Mouse (Mus musculus): ENCODE results near the gene Fignl1.

Gene Fignl1

DNA sequence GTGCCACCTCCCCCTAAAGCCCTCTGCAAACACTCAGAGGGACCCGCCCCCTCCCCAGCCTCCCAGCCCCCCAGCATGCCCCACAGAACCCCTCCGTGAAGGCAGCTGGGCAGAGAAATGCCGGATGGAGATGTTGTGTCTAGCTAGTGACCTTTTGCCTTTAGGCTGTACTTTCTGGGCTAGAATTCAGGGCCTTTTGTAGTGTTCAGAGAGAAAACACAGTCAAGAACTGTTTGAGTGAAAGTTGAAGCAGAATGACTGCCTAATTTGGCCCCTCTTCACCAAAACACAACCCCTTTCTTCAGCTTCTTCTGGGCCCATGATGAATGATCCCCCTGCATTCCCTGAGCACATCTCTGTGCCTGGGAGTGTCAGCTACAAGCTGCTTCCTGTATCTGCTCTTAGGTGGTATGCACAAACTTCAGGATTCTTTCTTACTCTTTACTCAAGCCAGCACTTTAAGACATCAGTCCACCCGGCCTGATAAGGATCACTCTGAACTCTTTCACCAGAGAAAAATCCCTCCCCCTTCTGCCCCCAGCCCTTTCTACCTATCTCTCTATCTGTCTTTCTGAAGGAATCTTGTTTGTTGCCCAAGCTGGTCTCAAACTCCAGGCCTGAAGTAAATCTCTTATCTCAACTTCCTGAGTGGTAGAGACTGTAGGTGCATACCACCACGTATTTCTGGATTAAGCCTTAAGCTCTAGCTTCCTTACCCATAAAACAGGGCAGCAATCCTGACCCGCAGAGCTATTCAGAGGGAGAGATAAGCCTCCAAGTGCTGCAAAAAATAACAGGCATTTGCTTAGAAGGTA is 23.4 kb upstream of the Fignl1 start:
- no peak for DNase-seq

DNA sequence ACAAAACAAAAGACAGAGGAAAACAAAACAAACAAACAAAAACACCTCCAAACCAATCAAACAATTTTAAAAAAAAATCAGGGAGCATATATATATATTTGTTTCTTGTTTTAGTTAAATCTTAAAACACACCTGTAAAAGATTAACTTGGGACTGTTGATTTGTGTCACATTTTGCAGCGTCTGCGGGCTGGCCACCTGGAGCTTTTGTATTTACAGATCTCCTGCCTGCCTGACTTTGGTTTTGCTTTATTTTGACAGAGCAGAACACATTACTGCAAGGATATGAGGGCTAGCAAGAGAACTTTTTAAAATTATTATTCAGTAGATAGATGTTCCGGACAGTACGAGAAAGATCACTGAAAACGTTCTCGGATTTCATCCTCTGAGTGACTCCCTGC is 22.8 kb upstream of the Fignl1 start:
- no peak for DNase-seq

DNA sequence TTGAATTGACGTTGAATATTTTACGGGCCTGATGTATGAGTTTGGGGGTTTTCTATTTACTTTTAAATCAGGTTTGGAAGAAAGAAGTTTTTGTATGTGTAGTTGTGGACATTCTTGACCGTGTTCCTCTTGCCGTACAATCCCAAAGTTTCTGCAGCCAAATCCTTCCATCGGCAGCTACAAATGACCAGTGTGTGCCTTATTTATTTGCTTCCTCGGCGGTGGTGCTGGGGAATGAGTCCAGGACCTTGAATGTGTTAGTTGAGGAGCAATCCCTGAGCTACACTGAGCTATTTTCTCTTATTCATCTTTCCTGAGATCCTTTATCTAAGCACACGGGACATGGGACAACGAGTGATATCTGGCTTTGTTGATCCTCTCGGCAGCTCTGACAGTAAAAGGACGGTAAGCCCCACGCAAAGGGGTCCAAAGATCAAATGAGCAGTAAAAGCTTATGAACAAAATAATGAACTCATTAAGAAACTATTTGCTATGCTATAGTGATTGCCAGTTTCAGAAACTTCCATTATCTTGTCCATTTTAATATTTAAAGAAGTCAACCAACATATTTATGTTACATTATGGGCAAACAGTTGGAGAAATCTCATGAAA is 22.2 kb upstream of the Fignl1 start:
- DNase-seq: no peak

DNA sequence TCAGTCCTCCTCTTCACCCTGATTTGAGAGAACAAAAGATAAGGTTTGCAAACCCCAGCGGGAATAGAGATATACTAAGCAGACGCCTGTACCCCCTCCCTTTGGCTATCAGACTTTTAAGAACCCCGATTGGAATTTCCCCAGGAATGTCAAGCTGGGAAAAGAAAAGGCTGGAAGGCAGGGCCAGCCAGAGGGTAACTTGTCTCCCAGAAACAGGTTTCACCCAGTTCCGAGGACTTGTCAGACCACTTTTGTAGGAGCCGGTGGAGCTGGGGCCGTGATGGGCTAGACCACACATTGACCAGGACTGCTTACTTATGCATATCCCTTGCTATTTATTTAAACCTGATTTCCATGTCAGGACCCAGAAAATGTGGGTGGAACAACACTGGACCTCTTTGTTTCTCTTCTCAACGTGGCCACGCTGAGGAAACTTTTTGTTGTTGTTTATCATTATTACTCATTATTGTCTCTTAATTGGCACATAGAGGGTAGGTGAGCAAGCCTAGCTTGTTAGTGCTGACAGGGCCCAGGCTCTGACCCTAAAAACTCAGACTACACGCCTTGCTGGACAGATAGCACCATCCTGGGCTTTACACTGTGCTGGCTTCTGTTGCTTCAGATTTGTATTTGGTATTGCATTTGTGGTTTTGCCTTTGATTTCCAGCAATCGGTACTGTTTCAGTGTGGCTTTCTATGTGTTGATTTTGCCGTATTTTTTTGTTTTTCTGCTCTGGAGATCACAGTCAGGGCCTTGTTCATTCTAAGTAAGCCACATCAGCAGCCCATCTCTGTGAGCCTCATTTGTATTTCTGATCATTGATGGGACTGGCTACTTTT is 20.6 kb upstream of the Fignl1 start:
- peak; percentile 56 for DNase-seq

DNA sequence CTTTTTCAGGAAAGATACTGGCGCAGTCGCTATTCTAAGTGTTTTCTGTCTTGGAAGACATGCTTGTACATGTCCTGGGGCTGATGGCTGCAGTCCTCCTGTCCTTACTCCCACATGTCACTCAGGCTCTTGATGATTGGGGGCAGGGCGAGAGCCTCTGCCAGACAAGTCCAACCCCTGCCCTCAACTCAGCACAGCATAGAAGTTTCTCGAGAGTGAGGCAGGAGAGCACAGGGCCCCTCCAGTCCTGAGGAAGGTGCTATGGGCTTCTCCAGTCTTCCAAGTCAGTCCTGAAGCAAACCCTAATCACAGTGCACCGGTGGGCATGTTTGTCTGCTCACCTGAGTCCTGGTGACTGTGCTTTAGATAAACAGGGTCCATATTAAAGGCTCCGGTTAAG is 20.0 kb upstream of the Fignl1 start:
- no peak for DNase-seq

DNA sequence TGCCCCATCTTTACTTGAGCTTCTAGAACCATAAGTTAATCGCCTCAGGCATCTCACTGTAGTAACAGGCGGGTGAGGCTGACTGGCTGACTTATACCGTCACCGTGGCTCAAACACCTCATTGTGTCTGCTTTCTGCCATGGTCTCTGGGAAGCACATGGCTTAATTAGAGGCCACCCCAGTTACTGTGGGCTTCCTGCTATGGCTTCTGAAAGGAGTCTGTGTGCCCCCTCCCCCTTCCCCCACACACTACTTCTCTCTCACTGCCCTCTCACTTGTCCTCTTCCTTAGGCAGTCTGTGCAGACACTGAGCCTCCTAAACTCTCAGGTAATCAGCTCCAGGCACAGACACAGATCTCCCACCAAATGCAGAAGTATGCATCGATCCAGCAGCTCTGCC is 19.5 kb upstream of the Fignl1 start:
- no peak for DNase-seq

DNA sequence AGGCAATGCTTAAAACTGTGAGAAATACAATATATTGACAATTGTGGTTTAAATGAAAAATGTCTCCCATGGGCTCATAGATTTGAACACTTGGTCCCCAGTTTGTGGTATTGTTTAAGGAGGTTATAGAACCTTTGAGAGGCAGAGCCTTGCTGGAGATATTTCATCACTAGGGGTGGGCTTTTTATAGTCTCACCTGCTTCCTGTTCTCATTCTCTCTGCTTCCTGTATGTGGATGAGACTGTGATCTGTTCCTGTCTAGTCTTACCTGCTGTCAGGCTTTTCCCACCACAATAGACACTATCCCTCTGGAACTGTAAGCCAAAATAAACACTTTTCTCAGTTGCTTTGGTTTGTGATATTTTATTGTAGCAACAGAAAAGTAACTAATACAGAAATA is 17.7 kb upstream of the Fignl1 start:
- no peak for DNase-seq

DNA sequence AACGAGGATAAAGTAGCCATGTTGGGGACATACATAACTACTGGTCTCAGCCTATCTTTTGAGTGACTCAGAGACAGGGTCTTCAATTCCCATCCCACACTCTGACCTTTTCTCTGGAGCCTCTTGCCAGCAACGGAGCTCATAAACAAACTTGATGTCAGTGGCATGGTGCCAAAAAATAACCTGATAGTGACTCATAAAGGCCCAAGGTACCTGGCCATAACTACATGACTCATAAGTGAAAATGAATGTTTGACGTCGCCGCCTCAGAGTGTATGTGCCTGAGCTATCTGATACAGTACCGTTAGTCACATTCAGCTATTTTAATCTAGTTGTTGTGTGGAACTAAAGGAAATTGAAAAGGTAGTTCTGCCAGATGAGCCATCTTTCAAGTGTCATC is 16.9 kb upstream of the Fignl1 start:
- no peak for DNase-seq

DNA sequence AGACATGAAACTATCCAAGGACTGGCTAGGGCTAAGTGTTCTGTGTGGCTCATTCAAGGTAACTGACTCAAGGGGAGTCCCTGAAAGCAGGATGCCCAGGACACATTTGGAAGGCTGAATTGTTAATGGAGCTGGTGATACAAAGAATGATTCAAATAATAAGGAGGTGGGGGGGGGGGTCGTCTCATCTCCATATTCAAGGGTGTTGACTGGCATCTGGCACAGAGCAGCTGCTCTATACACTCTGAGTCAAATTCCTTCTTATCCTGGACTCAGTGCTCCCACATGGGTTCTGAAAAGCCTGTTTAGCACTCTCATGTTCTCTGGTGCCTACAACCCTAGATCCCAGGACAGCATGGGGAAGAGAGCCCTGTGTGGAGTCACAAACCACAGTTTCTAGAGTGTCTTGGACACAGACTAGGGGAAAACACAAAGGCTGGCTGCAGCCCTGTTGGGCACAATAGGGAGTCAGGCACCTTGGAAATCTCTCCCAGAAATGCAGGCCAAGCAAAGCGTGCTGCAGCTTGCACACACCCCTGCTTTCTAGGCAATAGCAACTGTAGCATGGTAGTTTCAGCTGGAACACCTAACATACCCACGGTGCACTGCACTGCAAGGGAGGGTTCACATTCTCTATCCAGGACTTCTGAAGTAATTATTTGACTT is 16.3 kb upstream of the Fignl1 start:
- DNase-seq: no peak

DNA sequence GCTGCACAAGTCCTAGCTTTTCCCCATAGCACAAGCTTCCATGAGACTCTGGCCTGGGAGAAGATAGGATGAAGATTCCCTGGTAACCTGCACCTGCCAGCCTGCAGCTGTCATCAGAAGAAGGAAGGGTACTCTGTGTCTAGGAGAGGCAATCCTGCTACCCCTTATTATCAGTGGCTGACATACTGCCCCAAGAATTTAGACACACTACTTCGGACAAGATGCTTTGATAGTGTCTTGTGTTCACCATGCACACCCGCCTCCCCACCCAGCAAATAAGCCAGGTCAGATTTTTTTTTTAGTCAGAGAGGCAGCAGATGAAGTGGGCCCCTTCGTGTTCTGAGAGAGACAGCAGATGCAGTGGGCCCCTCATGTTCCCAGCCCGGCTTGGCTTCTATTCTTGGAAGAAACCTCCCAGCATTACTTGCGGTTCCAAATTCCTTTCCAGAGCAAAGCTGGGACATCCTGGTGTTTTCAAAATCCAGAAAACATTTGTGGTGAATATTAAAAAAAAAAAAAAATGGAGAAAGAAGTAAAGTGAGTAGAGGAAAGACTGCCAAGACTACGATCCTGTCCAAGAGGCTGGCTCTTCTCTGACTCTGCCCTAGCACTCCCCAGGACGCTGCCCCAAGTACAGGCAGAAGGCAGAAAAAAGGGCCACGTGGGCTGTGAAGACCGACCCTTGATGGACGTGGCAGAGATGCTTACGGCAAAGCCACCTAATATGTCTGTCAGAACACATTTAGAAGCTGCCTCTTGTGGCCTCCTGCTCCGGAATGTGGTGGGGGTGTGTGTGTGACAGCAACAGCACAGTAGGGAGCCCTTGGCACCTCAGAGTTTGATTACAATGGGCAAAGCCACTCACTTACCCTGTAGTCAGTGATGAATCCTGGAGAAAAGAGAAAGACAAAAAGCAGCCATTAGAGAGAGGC is 15.5 kb upstream of the Fignl1 start:
- DNase-seq: no peak

DNA sequence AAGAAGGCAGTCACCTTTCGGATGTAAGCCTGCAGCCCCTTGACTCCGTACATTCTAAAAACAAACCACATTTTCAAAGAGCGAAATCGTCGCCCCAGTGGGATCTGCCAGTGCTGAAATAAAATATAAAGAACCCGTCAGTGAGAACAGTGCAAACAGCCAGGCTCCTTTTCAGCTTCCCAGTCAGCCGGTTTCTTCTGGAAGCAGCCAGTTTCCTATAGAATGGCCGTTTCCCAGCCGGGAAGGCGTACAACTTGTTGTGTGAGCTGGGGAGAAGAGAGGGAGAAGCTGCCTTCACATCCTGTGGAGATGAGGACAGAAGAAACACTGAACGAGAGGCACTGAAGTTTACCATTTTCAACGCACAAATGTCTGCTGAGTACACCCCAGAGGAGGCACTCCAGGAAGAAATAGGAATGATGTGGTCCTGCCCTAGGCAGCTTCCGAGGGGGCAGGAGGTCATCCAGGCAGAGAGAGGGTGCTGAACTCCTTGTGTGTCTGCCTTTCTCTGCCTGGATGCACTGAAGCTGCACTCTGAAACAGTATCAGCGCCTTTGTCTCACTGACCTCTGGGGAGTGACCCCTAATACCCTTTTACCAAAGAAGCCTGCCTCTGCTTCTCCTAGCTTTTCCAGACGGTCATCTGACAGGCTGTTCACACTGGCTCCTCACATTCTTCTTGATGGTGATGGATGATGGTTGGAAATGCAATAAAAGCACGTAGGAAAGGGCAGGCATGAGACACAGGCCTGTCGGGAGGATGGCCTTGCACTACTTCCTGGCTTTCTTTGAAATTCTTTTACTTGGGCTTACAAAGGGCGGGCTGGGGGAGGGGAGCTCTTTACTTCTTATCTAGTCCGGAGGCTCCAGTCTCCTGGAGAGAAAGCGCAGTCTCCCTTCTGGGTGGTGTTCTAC is 13.7 kb upstream of the Fignl1 start:
- no peak for DNase-seq

DNA sequence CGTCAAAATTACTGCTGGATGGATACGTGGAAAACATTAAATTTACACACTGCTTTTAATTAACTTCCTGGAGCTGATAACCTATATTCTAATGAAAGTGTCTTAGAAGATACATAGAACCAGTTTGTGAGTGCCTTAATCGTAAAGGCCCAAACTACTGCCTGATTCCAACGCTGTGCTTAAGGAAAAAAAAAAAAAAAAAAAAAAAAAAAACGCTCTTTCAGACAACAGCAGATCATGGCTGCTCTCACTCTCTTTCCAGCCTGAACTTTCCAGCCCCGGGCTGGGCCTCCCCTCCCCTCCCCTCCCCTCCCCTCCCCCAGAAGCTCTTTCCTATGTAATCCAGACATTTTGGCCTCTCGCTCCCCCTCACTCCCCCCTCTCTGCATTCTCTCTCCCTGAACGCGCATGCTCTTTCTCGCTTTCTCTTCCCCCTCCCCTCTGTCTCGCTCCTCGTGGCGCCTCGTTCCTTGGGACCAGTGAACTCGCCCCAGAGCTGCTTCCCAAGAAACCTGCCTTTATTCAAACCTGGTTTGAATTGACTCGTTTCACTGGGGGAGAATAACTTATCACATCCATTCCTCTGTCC is 12.7 kb upstream of the Fignl1 start:
- peak; percentile 58 for DNase-seq

DNA sequence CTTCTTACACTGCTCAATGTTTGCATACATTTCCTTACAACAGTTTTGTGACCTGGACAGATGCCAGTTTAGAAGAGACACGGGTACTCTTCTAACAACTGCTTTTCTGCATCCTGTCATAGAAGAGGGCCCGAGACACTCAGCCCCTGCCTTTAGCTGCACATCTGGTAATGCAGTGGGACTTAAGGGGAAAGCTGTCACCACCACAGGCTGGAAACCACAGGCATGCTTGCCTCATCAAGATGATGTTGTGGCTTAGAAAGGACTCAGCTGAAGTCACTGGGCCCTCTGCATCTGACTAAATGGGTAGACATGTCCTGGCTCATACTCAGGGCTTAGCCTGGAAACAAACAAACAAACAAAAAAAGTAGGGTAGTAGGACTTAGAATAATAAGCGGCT is 12.0 kb upstream of the Fignl1 start:
- DNase-seq: no peak

DNA sequence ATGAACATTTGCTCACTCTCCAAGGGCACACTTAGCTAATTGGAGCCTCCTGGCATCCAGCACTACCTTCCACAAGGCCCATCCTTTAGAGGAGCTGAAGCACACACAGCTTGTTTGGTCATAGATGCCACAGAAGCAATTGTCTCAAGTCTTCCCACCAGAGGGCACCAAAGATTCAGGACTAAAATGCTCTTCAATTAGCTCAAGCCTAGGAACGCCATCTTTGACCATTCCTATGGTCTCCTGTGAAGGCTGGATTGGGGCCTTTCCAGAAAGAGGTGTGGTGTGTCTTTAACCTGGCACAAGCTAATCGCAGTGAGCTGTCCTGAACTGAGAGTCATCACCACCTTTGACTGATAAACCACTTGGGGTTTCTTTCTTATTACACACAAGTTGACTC is 11.5 kb upstream of the Fignl1 start:
- DNase-seq: peak; percentile 88

DNA sequence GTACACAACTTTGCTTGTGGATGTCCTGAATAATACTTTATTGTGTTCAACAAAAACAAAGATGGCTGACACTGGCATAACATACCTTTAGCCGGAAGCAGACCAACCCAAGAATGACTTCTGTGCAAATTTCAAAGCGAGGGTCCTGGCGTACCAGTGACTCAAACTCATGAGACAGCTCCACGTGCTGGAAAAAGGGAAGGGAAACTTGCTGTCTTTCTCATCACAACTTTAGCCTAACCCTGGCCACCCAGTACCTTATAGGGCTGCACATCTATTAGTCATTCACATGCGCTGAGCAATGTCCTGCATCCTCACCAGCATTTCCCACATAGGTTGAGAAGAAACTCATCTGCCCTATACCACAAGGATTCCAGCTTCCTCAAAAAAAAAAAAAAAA is 10.4 kb upstream of the Fignl1 start:
- no peak for DNase-seq

DNA sequence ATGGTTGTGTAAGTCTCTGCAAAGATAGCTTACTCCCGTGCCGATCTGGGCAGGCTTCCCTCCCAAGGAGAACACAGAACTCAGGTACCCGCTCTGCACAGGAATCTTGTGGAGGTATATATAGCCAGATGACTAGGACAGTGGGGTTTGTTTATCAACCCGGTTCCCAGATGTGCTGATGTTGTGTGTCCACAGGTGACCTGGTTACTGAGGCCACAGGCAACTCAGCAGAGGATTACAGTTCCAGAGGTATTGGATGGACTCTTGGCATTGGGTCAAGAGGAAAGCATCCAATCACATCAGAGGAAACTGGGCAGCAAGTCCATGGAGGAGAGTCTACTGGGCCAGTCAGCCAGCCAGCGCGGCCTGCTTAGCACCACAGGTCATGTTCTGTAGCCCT is 10.0 kb upstream of the Fignl1 start:
- DNase-seq: no peak

DNA sequence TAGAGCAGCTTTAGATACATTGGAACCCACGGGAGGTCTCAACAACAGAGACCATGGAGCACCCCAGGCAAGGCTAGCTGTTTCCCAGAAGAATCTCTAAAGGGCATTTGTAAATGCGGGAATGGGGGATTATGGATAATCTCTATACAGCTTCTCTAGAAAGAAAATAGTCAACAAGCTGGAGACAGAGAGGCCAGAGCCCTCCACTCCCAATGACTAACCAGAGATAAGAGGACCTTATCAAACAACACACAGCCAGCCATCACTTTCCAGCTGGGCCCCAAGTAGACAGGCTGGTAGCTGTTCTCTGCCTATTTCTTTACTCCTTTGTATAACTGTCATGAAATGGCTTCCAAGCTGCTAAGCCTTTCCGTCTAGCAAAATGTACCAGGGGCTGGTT is 7.0 kb upstream of the Fignl1 start:
- no peak for DNase-seq

DNA sequence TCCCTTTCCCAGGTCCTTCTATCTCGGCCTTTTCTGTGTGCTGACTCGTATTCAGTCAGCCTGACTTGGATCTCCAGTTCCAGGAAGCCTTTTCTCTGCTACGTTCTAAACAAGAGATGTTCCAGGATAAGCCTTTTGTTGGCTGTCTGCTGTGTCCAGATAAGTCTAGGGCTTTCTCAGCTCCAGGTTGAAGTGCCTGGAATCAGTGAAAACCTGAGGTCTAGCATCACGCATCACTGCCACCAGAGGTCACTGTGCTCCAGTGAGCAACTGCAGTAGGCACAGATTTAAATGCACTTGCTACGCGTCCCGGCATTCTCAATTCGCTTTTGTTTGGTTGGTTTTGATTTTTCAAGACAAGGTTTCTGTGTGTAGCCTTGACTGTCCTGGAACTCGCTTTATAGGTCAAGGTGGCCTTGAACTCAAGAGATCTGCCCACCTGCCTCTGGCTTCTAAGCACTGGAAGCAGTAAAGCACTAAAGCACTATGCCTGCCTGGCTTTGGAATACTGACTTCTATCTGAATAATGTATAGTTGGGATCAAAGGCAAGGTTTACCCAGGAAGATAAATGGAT is 3.2 kb upstream of the Fignl1 start:
- DNase-seq: peak; percentile 83

DNA sequence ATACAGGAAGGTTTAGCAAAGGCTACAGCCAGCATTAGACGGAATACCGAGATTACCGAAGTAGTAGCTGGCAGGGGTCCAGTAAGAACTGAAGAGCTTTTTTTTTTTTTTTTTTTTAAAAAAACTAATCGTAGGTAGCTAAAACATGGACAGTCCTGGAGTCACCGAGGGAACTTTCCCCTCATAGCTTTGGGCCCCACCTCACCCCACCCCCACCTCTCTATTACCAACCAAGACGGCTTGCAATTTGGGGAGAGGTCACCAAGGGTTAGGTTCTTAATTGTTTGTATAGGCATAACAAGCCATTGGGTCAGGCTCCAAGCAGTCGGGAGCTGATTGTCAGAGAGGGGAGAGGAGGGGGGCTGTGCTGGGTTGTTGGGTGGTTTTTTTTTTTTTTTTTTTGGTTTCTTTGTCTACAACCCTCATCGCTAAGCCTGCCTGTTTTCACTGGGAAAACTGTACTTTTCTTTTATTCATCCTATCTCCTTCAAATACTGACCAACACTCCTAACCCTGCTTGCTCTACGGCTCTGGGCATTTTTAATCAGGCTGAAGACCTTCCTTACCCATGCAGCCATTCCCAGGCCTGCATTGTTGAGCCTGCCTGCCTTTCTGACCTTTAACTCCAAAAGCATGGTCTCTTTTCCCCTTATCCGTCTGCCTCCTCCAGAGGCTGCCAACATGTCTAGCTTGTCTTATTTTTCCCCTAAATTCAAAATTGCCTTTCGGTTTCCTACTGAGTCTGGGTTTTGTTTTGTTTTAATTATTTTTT is 828 bp upstream of the Fignl1 start:
- no peak for DNase-seq
